Mouse (Mus musculus) kidney, embryonic 16.5 days (tissue): ENCODE measurements at regions not wholly inside any gene's neighbourhood (a gene's known extent, or its start where the extent isn't known, plus 50 kb on each side); places are given as distances from the start of the nearest gene placed in this dataset.

ENCODE experiments used
- ATAC-seq: fragments of 200-750 bp; cut with Nextera tagmentation; 2 replicates; pipeline ENCODE4 v1.8.0; 2017; ENCODE audit warnings: moderate TSS enrichment; ENCODE audit not compliant: low FRiP score, low TSS enrichment
- H3K27ac ChIP-seq: fragments of 300-500 bp; sonication (generic); 2 replicates; pipeline ENCODE4 v1.5.1; 2014; ENCODE audit warnings: low read length
- H3K27me3 ChIP-seq: fragments of 300-500 bp; sonication (generic); 2 replicates; pipeline ENCODE4 v1.6.1; 2014; ENCODE audit warnings: low read length, control low read depth, mixed read lengths; ENCODE audit not compliant: insufficient read depth
- H3K36me3 ChIP-seq: fragments of 300-500 bp; sonication (generic); 2 replicates; pipeline ENCODE4 v1.6.1; 2014; ENCODE audit warnings: low read length, control low read depth, mixed read lengths; ENCODE audit not compliant: insufficient read depth
- H3K4me1 ChIP-seq: fragments of 300-500 bp; sonication (generic); 2 replicates; pipeline ENCODE4 v1.6.1; 2014; ENCODE audit warnings: low read length, control low read depth, mixed read lengths; ENCODE audit not compliant: insufficient read depth
- H3K4me2 ChIP-seq: fragments of 300-500 bp; sonication (generic); replicated peaks from 2 replicates; pipeline ENCODE4 v1.6.1; 2014; ENCODE audit warnings: low read depth, low read length
- H3K4me3 ChIP-seq: fragments of 300-500 bp; sonication (generic); 2 replicates; pipeline ENCODE4 v1.5.1; 2014; ENCODE audit warnings: mild to moderate bottlenecking, low read length
- H3K9ac ChIP-seq: fragments of 300-500 bp; sonication (generic); replicated peaks from 2 replicates; pipeline ENCODE4 v1.6.1; 2014; ENCODE audit warnings: low read length
- H3K9me3 ChIP-seq: fragments of 300-500 bp; sonication (generic); 2 replicates; pipeline ENCODE4 v1.6.1; 2016; ENCODE audit warnings: low read length, control low read depth
- WGBS: fragments of 180-500 bp; shearing (Covaris S2); extraction: QIAGEN DNeasy Blood & Tissue Kit; methylation state at CpG from one replicate; pipeline ENCODE4 v1.1.7; 2014; 5-methylcytosine and 5-hydroxymethylcytosine counted together

DNA sequence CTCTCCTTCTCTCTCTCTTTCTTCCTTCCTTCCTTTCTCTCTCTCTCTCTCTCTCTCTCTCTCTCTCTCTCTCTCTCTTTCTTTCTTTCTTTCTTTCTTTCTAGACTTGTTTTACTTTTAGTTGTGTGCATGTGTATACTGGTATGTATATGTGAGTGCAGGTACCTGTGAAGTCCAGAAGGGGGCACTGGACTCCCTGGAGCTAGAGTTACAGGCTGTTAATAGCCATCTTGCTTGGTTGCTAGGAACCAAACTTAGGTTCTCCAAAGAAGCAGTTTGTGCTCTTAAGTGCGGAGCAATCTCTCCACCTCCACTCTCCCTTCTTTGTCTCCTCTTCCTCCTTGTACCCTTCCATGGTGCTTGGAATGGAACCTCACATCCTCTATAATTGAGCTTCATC, 77.2 kb downstream of the Gm10604 start:
- Histone ChIP-seq H3K27ac (no peak overlapping the region), H3K9ac (no peak overlapping the region), H3K27me3 (no peaks in the 10 kb centered on the region), H3K4me1 (peaks cover 5% of the 10 kb centered on the region; the same call in 1 of the 2 replicates), H3K36me3 (no peaks in the 10 kb centered on the region), H3K9me3 (no peaks in the 10 kb centered on the region), H3K4me3 (no peak overlapping the region), H3K4me2 (no peak overlapping the region)
- WGBS = 100% methylated on average over 1 of the region's 1 CpGs
- no peak for ATAC-seq

DNA sequence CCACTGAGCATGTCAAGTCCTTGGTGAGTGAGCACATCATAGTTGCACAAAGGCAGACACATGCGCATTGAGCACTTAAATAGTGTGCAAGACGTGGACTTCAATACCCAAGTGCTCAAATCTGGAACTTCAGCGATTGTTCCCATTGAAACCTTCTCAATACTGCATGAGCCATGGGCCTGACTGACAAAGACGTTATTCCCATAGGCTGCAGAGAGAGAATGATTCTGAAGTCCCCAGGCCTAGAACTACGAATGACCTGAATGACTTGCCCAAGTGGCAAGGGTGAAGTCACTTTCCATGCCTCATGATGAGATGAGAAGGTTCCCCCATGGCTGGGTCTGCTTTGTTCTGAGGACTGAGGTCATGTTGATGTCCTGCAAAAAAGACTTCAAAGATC, 77.7 kb downstream of the Gm10604 start:
- no peak overlapping the region for H3K4me3 ChIP-seq
- no peak for ATAC-seq
- WGBS = 90% methylated on average over 5 of the region's 5 CpGs
- no peak overlapping the region for H3K27ac ChIP-seq
- H3K9ac ChIP-seq = no peak overlapping the region
- H3K27me3 ChIP-seq = no peaks in the 10 kb centered on the region
- peaks cover 5% of the 10 kb centered on the region; the same call in 1 of the 2 replicates for H3K4me1 ChIP-seq
- no peaks in the 10 kb centered on the region for H3K9me3 ChIP-seq
- H3K4me2 ChIP-seq = no peak overlapping the region
- no peaks in the 10 kb centered on the region for H3K36me3 ChIP-seq

DNA sequence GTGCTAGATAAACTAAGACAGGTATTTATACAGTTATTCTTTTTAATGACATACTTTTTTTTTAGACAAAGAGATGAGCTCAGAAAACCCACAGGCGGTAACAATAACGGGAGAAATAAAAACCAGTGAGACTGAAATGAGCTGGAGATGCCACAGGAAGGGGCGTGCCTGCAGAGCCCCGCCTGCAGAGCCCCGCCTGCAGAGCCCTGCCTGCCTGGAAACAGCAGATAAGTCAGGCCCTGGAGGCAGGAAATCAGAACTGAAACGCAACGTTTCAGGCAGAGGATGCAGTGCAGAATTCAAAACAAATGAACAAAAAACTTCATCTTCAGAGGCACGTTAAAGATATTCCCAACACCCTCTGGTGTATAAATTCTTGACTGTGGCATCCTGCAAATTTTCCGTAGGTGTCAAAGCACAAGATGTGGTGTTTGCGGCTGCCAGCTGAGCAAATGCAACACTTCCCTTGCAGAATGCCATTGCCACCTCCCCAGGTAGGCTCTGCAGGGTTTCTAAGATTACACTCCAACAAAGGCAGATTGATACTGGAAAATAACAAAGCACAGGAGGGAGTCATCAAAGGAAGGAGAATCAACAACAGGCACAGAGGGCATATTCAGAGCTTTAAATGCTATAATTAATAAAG, 81.0 kb downstream of the Gm10604 start:
- no peak overlapping the region for H3K9ac ChIP-seq
- H3K27ac ChIP-seq = no peak overlapping the region
- H3K4me1 ChIP-seq = peaks cover 5% of the 10 kb centered on the region; the same call in 1 of the 2 replicates
- 10% methylated on average over 10 of the region's 10 CpGs for WGBS
- H3K9me3 ChIP-seq = no peaks in the 10 kb centered on the region
- H3K4me3 ChIP-seq = no peak overlapping the region
- peak; percentile 77; the same call in 1 of the 2 replicates for ATAC-seq
- peak overlapping the region; percentile 20; the same call in 1 of the 2 replicates for H3K4me2 ChIP-seq
- no peaks in the 10 kb centered on the region for H3K36me3 ChIP-seq
- H3K27me3 ChIP-seq = no peaks in the 10 kb centered on the region

DNA sequence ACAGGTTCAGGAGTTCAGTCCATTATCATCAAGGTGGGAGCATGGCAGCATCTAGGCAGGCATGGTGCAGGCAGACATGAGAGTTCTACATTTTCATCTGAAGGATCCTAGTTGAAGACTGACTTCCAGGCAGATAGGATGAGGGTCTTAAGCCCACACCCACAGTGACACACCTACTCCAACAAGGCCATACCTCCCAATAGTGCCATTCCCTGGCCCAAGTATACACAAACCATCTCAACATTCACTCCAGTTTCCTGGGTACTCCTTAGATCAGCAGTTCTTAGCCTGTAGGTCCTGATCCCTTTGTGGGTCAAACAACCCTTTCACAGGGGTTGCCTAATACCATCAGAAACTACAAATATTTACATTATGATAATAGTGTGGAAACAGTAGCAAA, 83.8 kb downstream of the Gm10604 start:
- no peak overlapping the region for H3K4me3 ChIP-seq
- no peaks in the 10 kb centered on the region for H3K36me3 ChIP-seq
- no peak overlapping the region for H3K27ac ChIP-seq
- H3K4me2 ChIP-seq = no peak overlapping the region
- ATAC-seq = no peak
- peaks cover 5% of the 10 kb centered on the region; the same call in 1 of the 2 replicates for H3K4me1 ChIP-seq
- H3K27me3 ChIP-seq = no peaks in the 10 kb centered on the region
- H3K9ac ChIP-seq = no peak overlapping the region
- no peaks in the 10 kb centered on the region for H3K9me3 ChIP-seq

DNA sequence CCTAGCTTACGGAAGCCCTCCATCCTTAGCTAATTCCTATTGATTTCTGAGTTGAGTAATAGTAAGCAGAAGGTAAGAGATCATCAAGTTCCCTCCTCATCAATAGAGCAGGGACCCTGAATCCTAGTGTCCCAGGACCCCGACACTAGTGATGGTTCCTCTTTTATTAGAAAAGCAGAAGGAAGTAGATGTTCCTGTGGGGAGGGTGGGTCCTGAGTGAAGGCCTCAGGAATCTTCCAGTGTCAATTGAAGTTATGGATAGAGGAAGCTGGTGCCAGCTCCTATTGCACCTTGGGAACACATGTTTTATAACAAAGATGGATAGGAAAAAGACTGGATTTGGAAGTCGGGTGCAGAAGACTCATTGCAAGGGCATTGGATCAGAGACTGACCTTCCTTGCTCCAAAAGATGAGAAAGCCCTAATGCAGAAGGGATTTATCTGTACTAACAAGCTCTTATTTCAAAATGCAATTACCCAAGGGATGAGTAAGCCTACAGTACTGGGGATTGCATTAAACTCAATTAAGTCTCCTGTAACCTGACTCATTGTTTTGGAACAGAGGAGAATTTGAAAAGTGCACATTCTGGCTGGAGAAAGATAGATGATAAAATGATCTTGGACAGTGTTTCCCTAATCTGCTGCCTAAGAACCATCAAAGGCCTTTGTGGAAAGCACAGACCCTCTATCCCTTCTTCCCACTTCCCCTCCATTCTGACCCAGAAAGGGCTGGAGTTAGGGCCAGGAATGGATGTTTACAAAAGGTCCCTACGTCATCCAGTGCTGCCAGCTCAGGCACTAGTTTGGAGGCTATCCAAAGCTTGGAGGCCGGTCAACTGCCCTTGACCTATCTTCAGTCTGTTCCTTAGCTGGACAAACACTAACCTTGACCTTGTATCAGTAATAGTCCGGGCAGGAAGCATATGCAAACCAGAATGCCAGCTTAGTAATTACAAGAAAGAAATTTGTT, 84.9 kb downstream of the Gm10604 start:
- Histone ChIP-seq H3K9me3 (no peaks in the 10 kb centered on the region), H3K36me3 (no peaks in the 10 kb centered on the region), H3K27ac (no peak overlapping the region), H3K4me2 (no peak overlapping the region), H3K4me3 (no peak overlapping the region), H3K27me3 (no peaks in the 10 kb centered on the region), H3K9ac (no peak overlapping the region), H3K4me1 (peaks cover 5% of the 10 kb centered on the region; the same call in 1 of the 2 replicates)
- WGBS = 72% methylated on average over 6 of the region's 6 CpGs
- no peak for ATAC-seq

DNA sequence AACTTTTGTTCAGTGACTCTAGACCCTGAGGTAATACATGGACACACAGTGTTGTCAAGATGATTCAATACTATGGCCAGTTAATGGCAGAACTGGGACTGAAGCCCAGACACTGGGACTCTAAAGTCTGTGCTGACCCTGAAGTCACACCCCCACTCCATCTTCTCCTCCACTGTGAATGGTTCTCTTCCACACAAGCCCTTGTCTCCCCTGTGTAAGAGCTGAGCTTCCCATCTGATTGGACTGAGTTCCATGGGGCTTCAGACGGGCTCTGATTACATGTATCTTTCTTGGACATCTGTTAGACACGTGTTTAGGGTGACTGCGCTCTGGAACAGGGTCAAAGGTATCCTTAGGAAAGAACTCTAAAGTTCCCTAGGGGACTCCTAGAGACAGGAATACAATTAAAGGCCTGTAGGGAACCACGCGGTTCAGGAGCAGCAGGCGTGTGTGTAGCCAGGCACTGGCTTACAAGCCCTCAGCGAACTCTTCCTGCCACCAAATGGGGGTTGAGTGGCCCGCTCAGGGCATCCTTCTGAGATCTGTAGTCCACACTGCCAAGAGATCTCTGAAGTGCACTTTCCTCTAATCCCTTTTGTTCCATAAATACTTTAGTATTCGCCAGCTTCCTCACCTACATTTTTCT, 87.4 kb downstream of the Gm10604 start:
- no peak overlapping the region for H3K4me2 ChIP-seq
- no peaks in the 10 kb centered on the region for H3K9me3 ChIP-seq
- no peak for ATAC-seq
- no peaks in the 10 kb centered on the region for H3K36me3 ChIP-seq
- no peaks in the 10 kb centered on the region for H3K27me3 ChIP-seq
- WGBS = 62% methylated on average over 9 of the region's 9 CpGs
- H3K4me3 ChIP-seq = no peak overlapping the region
- H3K27ac ChIP-seq = no peak overlapping the region
- H3K4me1 ChIP-seq = no peaks in the 10 kb centered on the region
- H3K9ac ChIP-seq = no peak overlapping the region

DNA sequence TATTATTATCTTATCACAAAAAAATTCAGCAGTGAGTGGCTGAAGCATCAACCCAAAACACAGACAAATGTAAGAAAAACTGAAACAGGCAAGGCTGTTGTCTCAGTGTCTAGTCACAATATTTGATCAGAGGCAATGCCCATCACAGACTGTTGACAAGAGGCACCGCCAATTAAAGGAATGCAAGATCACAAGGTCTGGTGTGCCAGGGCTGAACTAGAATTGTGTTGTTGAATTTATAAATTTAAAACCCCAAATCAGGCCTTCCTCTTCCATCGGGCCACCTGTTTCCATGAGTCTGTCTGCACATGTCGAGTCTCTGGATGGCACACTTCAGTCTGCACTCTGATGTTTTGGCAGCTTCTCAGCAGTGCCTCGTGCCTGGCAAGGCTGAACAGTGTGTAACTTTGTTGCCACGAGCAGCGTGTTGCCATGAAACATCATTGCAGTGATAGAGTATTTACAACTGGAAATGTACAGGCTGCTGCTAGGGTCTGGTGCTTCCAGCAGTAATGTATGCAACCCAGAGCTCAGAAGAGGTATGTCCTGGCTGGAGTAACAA, 91.9 kb downstream of the Gm10604 start:
- no peak for ATAC-seq
- no peaks in the 10 kb centered on the region for H3K36me3 ChIP-seq
- H3K4me3 ChIP-seq = no peak overlapping the region
- H3K4me1 ChIP-seq = no peaks in the 10 kb centered on the region
- no peak overlapping the region for H3K4me2 ChIP-seq
- no peak overlapping the region for H3K9ac ChIP-seq
- no peak overlapping the region for H3K27ac ChIP-seq
- no peaks in the 10 kb centered on the region for H3K27me3 ChIP-seq
- WGBS = 78% methylated on average over 6 of the region's 6 CpGs
- no peaks in the 10 kb centered on the region for H3K9me3 ChIP-seq

DNA sequence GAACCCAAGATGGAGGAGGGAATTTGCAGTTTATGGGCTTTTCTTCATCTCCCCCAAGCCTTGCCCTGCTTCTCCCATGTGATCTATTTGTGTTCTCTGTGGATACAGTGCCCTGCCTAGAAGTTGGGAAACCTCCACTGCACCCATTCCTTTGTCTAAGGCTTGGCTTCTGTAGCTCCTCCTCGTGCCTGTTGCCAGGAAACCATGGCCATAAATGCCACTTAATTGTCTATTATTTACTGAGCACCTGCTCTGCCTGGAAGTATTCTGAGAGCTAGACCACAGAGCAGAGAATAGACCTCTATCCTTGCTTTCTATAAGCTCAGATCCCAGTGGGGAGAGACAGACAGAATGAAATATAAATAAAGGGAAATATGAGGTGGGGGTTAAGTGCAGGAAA, 93.7 kb downstream of the Gm10604 start:
- H3K36me3 ChIP-seq = no peaks in the 10 kb centered on the region

DNA sequence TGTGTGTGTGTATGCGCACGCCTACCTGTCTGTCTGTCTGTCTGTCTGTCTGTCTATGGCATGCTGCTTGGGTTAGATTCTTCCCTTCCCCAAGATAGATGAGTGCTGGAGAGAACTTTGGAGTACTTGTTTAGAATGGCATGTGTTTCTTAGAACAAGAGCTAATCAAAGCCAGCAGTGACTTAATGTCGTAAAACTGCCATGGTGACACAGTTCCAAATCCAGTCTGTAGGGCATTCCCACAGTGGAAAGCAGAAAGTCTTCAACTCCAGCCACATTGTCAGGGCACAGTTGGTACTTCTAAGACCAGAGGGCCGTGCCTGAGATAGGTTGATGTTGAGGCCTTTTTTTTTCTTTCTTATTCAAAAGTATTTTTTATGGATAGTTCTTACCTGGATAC, 95.6 kb downstream of the Gm10604 start:
- no peaks in the 10 kb centered on the region for H3K4me1 ChIP-seq
- no peak overlapping the region for H3K27ac ChIP-seq
- no peaks in the 10 kb centered on the region for H3K36me3 ChIP-seq
- H3K27me3 ChIP-seq = no peaks in the 10 kb centered on the region
- no peak overlapping the region for H3K4me2 ChIP-seq
- WGBS = 86% methylated on average over 4 of the region's 4 CpGs
- H3K9me3 ChIP-seq = no peaks in the 10 kb centered on the region
- H3K4me3 ChIP-seq = no peak overlapping the region
- ATAC-seq = no peak
- no peak overlapping the region for H3K9ac ChIP-seq

More for the DNA sequence above, 93.7 kb downstream of the Gm10604 start:
- Histone ChIP-seq H3K4me2 (no peak overlapping the region), H3K4me3 (no peak overlapping the region), H3K27me3 (no peaks in the 10 kb centered on the region), H3K4me1 (no peaks in the 10 kb centered on the region), H3K9me3 (no peaks in the 10 kb centered on the region), H3K9ac (no peak overlapping the region), H3K27ac (no peak overlapping the region)
- ATAC-seq = no peak
- WGBS = 14% methylated on average over 1 of the region's 1 CpGs
